Mouse (Mus musculus): ENCODE data around the gene Usp19.

DNA sequence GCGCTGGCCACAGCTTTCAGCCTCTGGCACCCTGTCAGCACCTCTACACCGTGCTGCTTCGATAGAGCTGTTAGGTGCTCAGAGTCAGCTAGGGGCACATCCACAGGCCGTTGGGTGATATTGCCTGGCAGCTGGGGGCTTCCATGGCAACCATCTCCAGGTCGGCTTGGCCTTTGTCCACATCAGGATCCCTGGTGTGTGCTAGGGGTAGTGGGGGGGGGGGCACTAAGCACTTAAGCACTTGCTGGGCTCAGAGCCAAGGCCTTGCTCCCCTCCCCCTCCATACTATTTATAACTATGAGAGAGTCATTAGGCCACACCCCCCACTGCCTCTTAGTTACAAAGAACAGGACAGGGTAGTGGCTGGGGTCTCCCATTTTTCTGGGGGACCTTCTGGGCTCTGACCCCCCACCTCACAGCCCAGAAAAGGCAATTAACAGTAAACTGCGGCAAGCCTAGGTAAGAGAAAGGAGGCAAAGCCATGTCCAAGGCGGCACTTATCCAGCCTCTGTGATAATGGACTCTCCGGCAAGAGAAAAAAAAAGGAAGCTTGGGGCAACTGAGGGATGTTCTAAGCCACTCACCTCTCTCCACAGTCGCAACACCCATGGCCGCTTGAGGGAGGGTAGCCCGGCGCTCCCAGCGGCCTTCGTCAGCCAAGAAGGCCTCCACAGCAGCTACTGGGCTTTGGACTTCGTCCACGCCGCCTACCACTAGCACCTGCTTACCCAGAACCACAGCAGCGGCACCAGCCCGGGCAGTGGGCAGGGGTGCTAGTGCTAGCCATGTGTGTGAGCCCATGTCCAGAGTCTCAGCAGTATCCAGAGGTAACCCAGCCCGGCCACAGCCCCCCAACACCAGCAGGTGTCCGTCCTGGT, 39.9 kb upstream of the Usp19 start:
- TF ChIP-seq CTCF (IDR thresholded peaks at IDR 0.05; ENCODE audit: low read depth, low read length) (no peak), GATA1 (IDR thresholded peaks at IDR 0.05; ENCODE audit: borderline replicate concordance, low read length) (no peak), TAL1 (conservative IDR thresholded peaks at IDR 0.05; ENCODE audit: low read depth, low read length) (no peak)

All from G1E (cell line).